Mouse (Mus musculus) hindbrain, embryonic 15.5 days (tissue): ENCODE results near the gene 1110008P14Rik. TPM values are rescaled to one million over a fixed set of nuclear protein-coding genes. Genes with fewer than 3 reads are reported as not detected.

Source experiments
- ATAC-seq: fragments of 200-750 bp; cut with Nextera tagmentation; 2 replicates; pipeline ENCODE4 v1.8.0; 2017; ENCODE audit warnings: low read depth, moderate number of reproducible peaks, moderate TSS enrichment; ENCODE audit not compliant: low FRiP score
- H3K27ac ChIP-seq: fragments of 300-500 bp; sonication (generic); replicated peaks from 2 replicates; pipeline ENCODE4 v1.5.1; 2015; ENCODE audit warnings: mild to moderate bottlenecking, inconsistent platforms
- H3K27me3 ChIP-seq: fragments of 300-500 bp; sonication (generic); 2 replicates; pipeline ENCODE4 v1.6.1; 2015; ENCODE audit warnings: control low read depth, inconsistent platforms
- H3K36me3 ChIP-seq: fragments of 300-500 bp; sonication (generic); 2 replicates; pipeline ENCODE4 v1.6.1; 2015; ENCODE audit warnings: control low read depth, inconsistent platforms
- H3K4me1 ChIP-seq: fragments of 300-500 bp; sonication (generic); replicated peaks from 2 replicates; pipeline ENCODE4 v1.6.1; 2015; ENCODE audit warnings: control low read depth, inconsistent platforms
- H3K4me2 ChIP-seq: fragments of 300-500 bp; sonication (generic); 2 replicates; pipeline ENCODE4 v1.6.1; 2015; ENCODE audit warnings: moderate library complexity, mild to moderate bottlenecking, inconsistent platforms
- H3K4me3 ChIP-seq: fragments of 300-500 bp; sonication (generic); 2 replicates; pipeline ENCODE4 v1.5.1; 2015; ENCODE audit warnings: mild to moderate bottlenecking, inconsistent platforms
- H3K9ac ChIP-seq: fragments of 300-500 bp; sonication (generic); 2 replicates; pipeline ENCODE4 v1.6.1; 2015; ENCODE audit warnings: inconsistent platforms
- H3K9me3 ChIP-seq: fragments of 300-500 bp; sonication (generic); 2 replicates; pipeline ENCODE4 v1.6.1; 2016; ENCODE audit warnings: control low read depth, inconsistent platforms
- WGBS: fragments of 180-500 bp; shearing (Covaris S2); methylation state at CpG from one replicate; pipeline ENCODE4 v1.1.7; 2015; 5-methylcytosine and 5-hydroxymethylcytosine counted together
- polyA plus RNA-seq: library from polyadenylated mRNA; unstranded; fragments of >200 nt; fragmentation: Nextera tagmentation; extraction: Ambion mirVana; gene quantifications from 2 replicates; pipeline ENCODE4 v1.2.1, GENCODE M21; 2015

1110008P14Rik gene
- polyA plus RNA-seq, 1 experiment from 2014 or later, result 160 TPM

- 0 out of 2 replicates have a peak, but pooled peaks cover 3% of the 10 kb centered on the region for H3K27me3 ChIP-seq
Measured at GRCm38 (mm10) chr2:32357710-32358109, 24.0 kb downstream of the 1110008P14Rik start.

DNA sequence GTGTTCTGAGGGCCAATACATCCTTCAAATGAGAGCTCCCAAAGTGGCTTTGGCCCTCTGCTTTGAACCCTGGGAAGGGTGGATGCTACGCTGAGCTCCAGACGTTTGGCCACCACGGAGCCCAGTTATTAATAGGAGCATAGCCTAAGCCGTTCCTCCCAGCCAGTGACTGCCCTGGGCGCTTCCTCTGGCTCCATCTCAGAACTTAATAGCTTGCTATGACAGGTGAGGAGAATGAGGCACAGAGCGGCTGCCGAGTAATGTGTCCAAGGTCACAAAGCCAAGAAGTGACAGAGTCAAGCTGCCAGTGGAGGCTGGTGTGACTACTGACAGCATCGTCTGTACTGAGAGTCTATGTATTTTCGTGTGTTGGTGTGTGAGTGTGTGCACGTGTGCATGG is 25.5 kb downstream of the 1110008P14Rik start:
- Histone ChIP-seq H3K9me3 (no peaks in the 10 kb centered on the region), H3K27ac (no peak overlapping the region), H3K9ac (no peak overlapping the region), H3K4me3 (no peak overlapping the region), H3K36me3 (no peaks in the 10 kb centered on the region), H3K27me3 (no peaks in the 10 kb centered on the region), H3K4me1 (peaks cover 23% of the 10 kb centered on the region), H3K4me2 (no peak overlapping the region)
- 82% methylated on average over 10 of the region's 10 CpGs for WGBS
- no peak for ATAC-seq

More at GRCm38 (mm10) chr2:32357710-32358109, 24.0 kb downstream of the 1110008P14Rik start:
- no peak overlapping the region for H3K4me3 ChIP-seq
- no peaks in the 10 kb centered on the region for H3K36me3 ChIP-seq
- no peak overlapping the region for H3K9ac ChIP-seq
- ATAC-seq, result no peak
- no peak overlapping the region for H3K4me2 ChIP-seq
- no peak overlapping the region for H3K27ac ChIP-seq
- H3K9me3 ChIP-seq, result no peaks in the 10 kb centered on the region
- peaks cover 16% of the 10 kb centered on the region for H3K4me1 ChIP-seq
- WGBS, result 79% methylated on average over 3 of the region's 3 CpGs

DNA sequence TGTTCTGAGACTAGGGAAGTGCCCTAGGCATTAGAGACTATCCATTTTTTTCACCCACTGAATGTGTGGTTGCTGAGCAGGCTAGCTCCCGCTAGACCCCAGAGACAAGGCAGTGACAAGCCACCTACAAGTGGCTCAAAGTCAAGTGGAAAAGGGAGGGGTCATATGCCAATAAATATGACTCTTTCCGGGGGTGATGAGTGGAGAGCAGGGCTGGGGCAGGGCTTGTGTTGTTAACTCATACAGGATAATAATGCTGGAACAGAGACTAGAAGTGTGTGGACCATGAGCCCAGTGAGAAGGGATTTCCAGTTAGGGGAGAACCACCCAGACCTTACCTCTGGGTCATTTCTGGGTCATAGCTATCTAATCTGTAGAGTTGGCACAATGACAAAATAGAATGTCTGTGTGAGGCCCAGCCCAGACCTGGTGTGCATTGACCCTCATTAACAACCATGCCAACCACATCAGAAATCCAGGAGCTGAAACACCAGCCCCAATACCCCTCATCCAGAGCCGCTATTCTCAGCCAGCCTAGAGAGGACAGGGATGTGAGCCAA is 27.3 kb downstream of the 1110008P14Rik start:
- WGBS, result 95% methylated on average over 3 of the region's 3 CpGs
- H3K36me3 ChIP-seq, result no peaks in the 10 kb centered on the region
- H3K4me3 ChIP-seq, result no peak overlapping the region
- no peaks in the 10 kb centered on the region for H3K9me3 ChIP-seq
- no peak for ATAC-seq
- peaks cover 33% of the 10 kb centered on the region for H3K4me1 ChIP-seq
- no peaks in the 10 kb centered on the region for H3K27me3 ChIP-seq
- H3K4me2 ChIP-seq, result no peak overlapping the region
- H3K27ac ChIP-seq, result no peak overlapping the region
- no peak overlapping the region for H3K9ac ChIP-seq

DNA sequence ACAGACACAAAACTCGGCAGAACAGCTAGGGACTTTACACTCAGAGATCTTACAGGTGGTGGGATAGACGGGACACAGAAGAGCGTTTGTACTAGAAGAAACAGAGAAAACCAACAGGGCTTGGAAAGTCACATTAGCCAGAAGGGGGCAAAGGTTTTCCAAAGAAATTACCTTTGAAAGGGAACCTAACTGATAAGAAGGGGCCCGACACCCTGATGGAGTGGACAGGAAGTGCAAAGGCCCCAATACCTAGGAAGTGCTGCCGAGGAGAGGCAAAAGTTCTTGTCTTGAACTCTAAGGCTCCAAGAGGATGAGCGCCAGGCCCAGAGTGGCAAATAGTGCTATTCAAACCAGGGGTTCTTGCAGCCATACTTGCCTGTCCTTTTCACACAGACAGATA is 27.9 kb downstream of the 1110008P14Rik start:
- no peak overlapping the region; the same call in 1 of the 2 replicates for H3K4me2 ChIP-seq
- no peaks in the 10 kb centered on the region for H3K36me3 ChIP-seq
- no peak overlapping the region for H3K27ac ChIP-seq
- H3K4me3 ChIP-seq, result no peak overlapping the region
- H3K9ac ChIP-seq, result no peak overlapping the region
- peaks cover 35% of the 10 kb centered on the region for H3K4me1 ChIP-seq
- H3K9me3 ChIP-seq, result no peaks in the 10 kb centered on the region
- 73% methylated on average over 6 of the region's 6 CpGs for WGBS
- no peaks in the 10 kb centered on the region for H3K27me3 ChIP-seq
- no peak for ATAC-seq

DNA sequence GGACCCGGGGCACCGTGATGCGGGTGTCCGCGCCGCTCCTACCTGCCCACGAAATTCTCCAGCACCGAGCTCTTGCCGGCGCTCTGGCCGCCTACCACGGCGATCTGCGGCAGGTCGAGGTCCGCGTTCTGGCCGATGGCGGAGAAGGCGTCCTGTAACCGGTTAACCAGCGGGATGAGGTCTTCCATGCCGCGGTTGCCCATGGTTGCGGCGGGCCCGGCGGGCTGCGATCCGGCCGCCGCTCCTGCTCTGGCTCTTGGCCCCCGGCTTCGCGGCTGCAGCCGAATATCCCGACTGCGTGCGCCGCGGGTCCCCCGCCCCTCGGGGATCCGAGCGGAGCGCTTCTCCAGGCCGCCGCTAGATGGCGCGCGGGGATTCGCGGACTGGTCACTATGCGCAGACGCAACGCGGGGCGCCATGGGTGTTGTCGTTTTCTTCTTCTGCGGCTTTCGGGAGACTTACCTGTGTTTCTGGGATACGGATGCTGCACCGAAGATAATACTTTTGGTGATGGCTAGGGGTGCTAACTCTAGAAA is 28.7 kb downstream of the 1110008P14Rik start, which contains the start of gene Dnm1:
Gene Dnm1 (minus strand): TSS at position 332 of the 536 bp plus-strand sequence.
- H3K27me3 ChIP-seq, result no peaks in the 10 kb centered on the region
- 0 out of 2 replicates have a peak, but pooled peaks cover under 1% of the 10 kb centered on the region for H3K36me3 ChIP-seq
- under 1% methylated on average over 63 of the region's 63 CpGs for WGBS
- peak within 1 kb of the TSS; percentile 90 for H3K9ac ChIP-seq
- peak within 1 kb of the TSS; percentile 96 for H3K27ac ChIP-seq
- peak within 1 kb of the TSS; percentile 75 for H3K4me2 ChIP-seq
- H3K4me1 ChIP-seq, result peaks cover 35% of the 10 kb centered on the region
- ATAC-seq, result peak; percentile 62
- H3K9me3 ChIP-seq, result no peaks in the 10 kb centered on the region
- peak within 1 kb of the TSS; percentile 74 for H3K4me3 ChIP-seq

DNA sequence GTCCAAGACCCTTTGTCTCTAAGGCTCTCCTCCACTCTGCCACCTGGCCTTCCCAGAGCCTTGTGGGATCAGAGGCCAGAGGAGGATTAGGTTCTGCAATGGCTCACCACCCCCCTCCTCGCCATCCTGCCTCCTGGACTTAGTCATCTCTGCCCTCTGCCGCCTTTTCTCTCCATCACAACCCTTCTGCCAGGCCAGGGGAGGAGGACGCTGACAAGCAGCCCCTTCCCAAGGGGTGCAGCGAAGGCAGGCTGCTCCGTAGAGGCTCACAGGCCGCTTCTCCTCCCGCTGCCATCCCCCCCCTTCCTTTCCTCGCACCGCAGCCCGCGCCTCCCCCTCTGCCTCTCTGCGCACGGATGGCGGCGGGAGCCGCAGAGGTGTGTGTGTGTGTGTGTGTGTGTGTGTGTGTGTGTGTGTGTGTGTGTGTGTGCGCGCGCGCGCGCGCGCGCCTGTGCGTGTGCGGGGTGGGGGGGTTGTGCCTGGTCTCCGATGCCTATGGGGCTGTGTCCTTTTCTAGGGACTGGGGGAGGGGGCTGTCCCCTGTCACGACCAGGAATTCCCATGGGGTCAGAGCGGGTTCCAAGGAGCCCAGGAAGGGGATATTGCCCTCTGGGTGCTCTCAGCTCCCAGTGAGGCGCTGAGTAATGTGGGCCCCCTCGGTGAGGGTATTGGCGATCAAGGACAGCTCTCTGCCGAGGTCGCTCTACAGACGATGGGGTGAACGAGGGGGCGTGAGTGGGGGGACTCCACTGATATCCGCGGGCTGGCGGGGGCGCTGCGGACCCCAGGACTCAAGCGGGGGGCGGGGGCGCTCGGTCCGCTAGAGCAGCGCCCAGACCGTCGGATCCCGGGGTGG is 29.4 kb downstream of the 1110008P14Rik start, which contains the start of gene Ciz1:
Gene Ciz1 (plus strand): TSS at position 177 of the 856 bp plus-strand sequence.
- 1% methylated on average over 38 of the region's 52 CpGs for WGBS
- Histone ChIP-seq H3K27ac (peak within 1 kb of the TSS; percentile 96), H3K4me1 (peaks cover 35% of the 10 kb centered on the region), H3K27me3 (no peaks in the 10 kb centered on the region), H3K9ac (peak within 1 kb of the TSS; percentile 90), H3K4me2 (peak within 1 kb of the TSS; percentile 75), H3K4me3 (peak within 1 kb of the TSS; percentile 74), H3K36me3 (0 out of 2 replicates have a peak, but pooled peaks cover 5% of the 10 kb centered on the region), H3K9me3 (no peaks in the 10 kb centered on the region)
- ATAC-seq, result peak; percentile 68

DNA sequence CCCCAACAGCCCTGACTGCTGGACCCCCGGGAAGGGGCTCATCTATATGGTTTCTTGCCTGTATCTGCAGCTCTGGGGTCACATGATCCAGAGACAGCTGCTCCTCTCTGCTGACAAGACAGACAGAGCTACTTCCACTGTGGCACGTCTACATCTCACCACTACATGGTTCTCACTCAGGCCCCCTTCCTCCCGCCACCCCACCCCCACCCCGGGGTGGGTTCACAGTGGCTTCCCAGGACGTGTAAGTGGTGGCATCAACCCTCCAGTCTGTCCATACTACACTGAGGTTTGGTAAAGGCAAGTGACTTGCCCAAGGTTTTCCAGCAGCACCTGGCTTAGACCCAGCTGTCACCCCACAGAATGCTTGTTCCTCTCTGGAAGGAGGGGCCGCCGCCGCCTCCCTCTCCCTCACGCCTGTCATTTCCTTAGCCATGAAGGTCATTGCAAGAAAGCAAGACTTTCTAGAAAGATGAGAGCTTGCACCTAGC is 30.2 kb downstream of the 1110008P14Rik start:
- peak overlapping the region; percentile 74 for H3K4me3 ChIP-seq
- peak overlapping the region; percentile 96 for H3K27ac ChIP-seq
- H3K36me3 ChIP-seq, result peaks cover 8% of the 10 kb centered on the region; the same call in 1 of the 2 replicates
- 46% methylated on average over 9 of the region's 9 CpGs for WGBS
- H3K4me1 ChIP-seq, result peaks cover 35% of the 10 kb centered on the region
- H3K27me3 ChIP-seq, result no peaks in the 10 kb centered on the region
- H3K9ac ChIP-seq, result peak overlapping the region; percentile 90
- peak overlapping the region; percentile 75 for H3K4me2 ChIP-seq
- no peaks in the 10 kb centered on the region for H3K9me3 ChIP-seq
- ATAC-seq, result no peak; the same call in 1 of the 2 replicates

- Histone ChIP-seq H3K27me3 (no peaks in the 10 kb centered on the region), H3K4me2 (peak overlapping the region; percentile 75), H3K9me3 (no peaks in the 10 kb centered on the region), H3K4me3 (peak overlapping the region; percentile 74; the same call in 1 of the 2 replicates), H3K36me3 (peaks cover 8% of the 10 kb centered on the region; the same call in 1 of the 2 replicates), H3K4me1 (peaks cover 35% of the 10 kb centered on the region), H3K9ac (no peak overlapping the region), H3K27ac (no peak overlapping the region)
- 52% methylated on average over 13 of the region's 13 CpGs for WGBS
- ATAC-seq, result no peak
Measured at GRCm38 (mm10) chr2:32350471-32351051, 31.2 kb downstream of the 1110008P14Rik start.

DNA sequence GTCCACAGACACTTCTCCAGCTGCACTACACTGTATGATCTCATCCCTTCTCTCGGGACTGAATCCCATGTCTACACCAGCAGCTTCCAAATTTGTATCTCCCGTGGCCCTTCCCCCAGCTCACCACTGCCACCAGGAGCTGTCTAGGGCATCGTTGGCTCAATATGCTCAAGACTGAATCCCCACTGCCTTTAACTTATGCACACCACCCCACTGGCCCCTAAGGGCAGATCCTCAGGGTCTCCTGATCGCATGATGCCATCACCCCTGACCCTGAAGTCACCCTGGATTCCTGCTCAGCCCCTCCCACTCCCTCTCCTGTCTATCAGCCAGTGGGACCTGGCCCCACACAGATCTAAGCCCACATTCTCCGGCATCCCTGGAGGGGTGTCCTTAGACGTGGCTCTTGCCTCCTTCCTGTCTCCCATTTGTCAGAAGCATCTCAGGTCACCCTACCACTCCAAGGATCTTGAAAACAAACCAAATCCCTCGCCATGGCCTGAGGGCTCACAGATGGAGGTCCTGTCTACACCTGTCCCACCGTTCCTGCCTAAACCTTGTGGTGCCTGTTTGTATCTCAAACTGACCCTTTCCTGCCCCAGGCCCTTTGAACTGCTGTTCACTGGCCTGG is 32.0 kb downstream of the 1110008P14Rik start:
- H3K36me3 ChIP-seq, result peaks cover 8% of the 10 kb centered on the region; the same call in 1 of the 2 replicates
- peaks cover 35% of the 10 kb centered on the region for H3K4me1 ChIP-seq
- no peak overlapping the region for H3K27ac ChIP-seq
- 68% methylated on average over 8 of the region's 8 CpGs for WGBS
- H3K9ac ChIP-seq, result no peak overlapping the region
- H3K4me2 ChIP-seq, result no peak overlapping the region
- no peak overlapping the region for H3K4me3 ChIP-seq
- ATAC-seq, result no peak
- no peaks in the 10 kb centered on the region for H3K9me3 ChIP-seq
- no peaks in the 10 kb centered on the region for H3K27me3 ChIP-seq

DNA sequence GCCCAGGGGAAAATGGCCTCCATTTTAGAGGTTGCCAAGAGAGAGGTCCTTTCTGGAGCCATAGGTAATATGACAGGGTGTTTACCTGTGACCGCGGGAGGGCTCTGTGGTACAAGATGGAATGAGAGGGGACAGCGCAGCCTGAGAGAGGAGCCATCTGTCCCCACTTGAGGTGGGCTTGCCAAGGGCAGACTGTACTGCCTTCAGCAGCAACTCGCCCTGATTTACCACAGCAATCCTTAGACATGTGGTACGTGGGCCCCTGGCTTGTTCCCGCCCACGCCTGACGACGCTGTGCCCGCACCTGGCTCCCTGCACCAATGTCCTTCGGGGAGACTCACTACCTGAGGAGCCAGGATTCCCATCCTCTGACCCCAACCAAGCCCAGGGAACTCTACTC is 33.4 kb downstream of the 1110008P14Rik start:
- H3K9ac ChIP-seq, result no peak overlapping the region
- H3K4me3 ChIP-seq, result no peak overlapping the region
- no peak overlapping the region for H3K27ac ChIP-seq
- H3K4me2 ChIP-seq, result no peak overlapping the region
- no peaks in the 10 kb centered on the region for H3K27me3 ChIP-seq
- no peaks in the 10 kb centered on the region for H3K9me3 ChIP-seq
- ATAC-seq, result no peak
- H3K36me3 ChIP-seq, result peaks cover 8% of the 10 kb centered on the region; the same call in 1 of the 2 replicates
- WGBS, result 85% methylated on average over 11 of the region's 11 CpGs
- H3K4me1 ChIP-seq, result peaks cover 35% of the 10 kb centered on the region

GRCm38 (mm10) chr2:32347019-32347418 is 34.7 kb downstream of the 1110008P14Rik start:
- no peak overlapping the region for H3K4me3 ChIP-seq
- H3K9ac ChIP-seq, result no peak overlapping the region
- no peak overlapping the region for H3K4me2 ChIP-seq
- 79% methylated on average over 6 of the region's 6 CpGs for WGBS
- no peaks in the 10 kb centered on the region for H3K9me3 ChIP-seq
- H3K27me3 ChIP-seq, result no peaks in the 10 kb centered on the region
- no peak overlapping the region for H3K27ac ChIP-seq
- ATAC-seq, result no peak
- H3K4me1 ChIP-seq, result peaks cover 37% of the 10 kb centered on the region
- H3K36me3 ChIP-seq, result peaks cover 8% of the 10 kb centered on the region; the same call in 1 of the 2 replicates
